Mouse (Mus musculus) forebrain, postnatal 0 days (tissue): ENCODE measurements around the gene Lgi1. TPM values are rescaled to one million over a fixed set of nuclear protein-coding genes. Genes with fewer than 3 reads are reported as not detected.

Source experiments
- ATAC-seq: fragments of 200-750 bp; cut with Nextera tagmentation; 2 replicates; pipeline ENCODE4 v1.8.0; 2017; ENCODE audit warnings: mild to moderate bottlenecking, moderate library complexity
- DNase-seq: peaks from one replicate; pipeline ENCODE4 v3.0.0-alpha.2; 2015
- H3K27ac ChIP-seq: fragments of 300-500 bp; sonication (generic); 2 replicates; pipeline ENCODE4 v1.5.1; 2014; ENCODE audit warnings: low read depth, mild to moderate bottlenecking, antibody characterized with exemption, low read length, moderate library complexity, mixed read lengths
- H3K27me3 ChIP-seq: fragments of 300-500 bp; sonication (generic); 2 replicates; pipeline ENCODE4 v1.6.1; 2014; ENCODE audit warnings: mild to moderate bottlenecking, low read length, mixed read lengths; ENCODE audit not compliant: insufficient read depth
- H3K36me3 ChIP-seq: fragments of 300-500 bp; sonication (generic); 2 replicates; pipeline ENCODE4 v1.6.1; 2014; ENCODE audit warnings: mild to moderate bottlenecking, moderate library complexity; ENCODE audit not compliant: insufficient read depth
- H3K4me1 ChIP-seq: fragments of 300-500 bp; sonication (generic); 2 replicates; pipeline ENCODE4 v1.6.1; 2014; ENCODE audit warnings: antibody characterized with exemption; ENCODE audit not compliant: insufficient read depth
- H3K4me2 ChIP-seq: fragments of 300-500 bp; sonication (generic); 2 replicates; pipeline ENCODE4 v1.6.1; 2014; ENCODE audit warnings: low read depth, mild to moderate bottlenecking, moderate library complexity
- H3K4me3 ChIP-seq: fragments of 300-500 bp; sonication (generic); 2 replicates; pipeline ENCODE4 v1.5.1; 2014; ENCODE audit warnings: low read depth, low read length, mixed read lengths
- H3K9ac ChIP-seq: fragments of 300-500 bp; sonication (generic); 2 replicates; pipeline ENCODE4 v1.6.1; 2014; ENCODE audit warnings: mild to moderate bottlenecking
- H3K9me3 ChIP-seq: fragments of 300-500 bp; sonication (generic); 2 replicates; pipeline ENCODE4 v1.6.1; 2016; ENCODE audit warnings: low read length
- CTCF ChIP-seq: sonication (generic); IDR thresholded peaks from 2 replicates; pipeline ENCODE4 v1.5.1; 2016; ENCODE audit warnings: antibody characterized with exemption, control low read depth, low read depth
- WGBS: fragments of 180-500 bp; shearing (Covaris S2); extraction: QIAGEN DNeasy Blood & Tissue Kit; methylation state at CpG from one replicate; pipeline ENCODE4 v1.1.7; 2014; 5-methylcytosine and 5-hydroxymethylcytosine counted together
- polyA plus RNA-seq: library from polyadenylated mRNA; unstranded; fragments of >200 nt; fragmentation: Nextera tagmentation; extraction: Ambion mirVana; gene quantifications from 2 replicates; pipeline ENCODE4 v1.2.1, GENCODE M21; 2015
- total RNA-seq: library from RNA; depleted of rRNA; stranded (reverse); fragments of >200 nt; gene quantifications from 2 replicates; pipeline ENCODE4 v1.2.3, GENCODE M21; 2014

The Lgi1 gene
- total and polyA plus RNA-seq, 2 experiments from 2014 or later: 20.3 to 25.7 TPM

GRCm38 (mm10) chr19:38315099-38315498 is 50.8 kb downstream of the Lgi1 start:
- Histone ChIP-seq H3K9me3 (no peaks in the 10 kb centered on the region), H3K27ac (no peak overlapping the region), H3K9ac (no peak overlapping the region), H3K27me3 (no peaks in the 10 kb centered on the region), H3K36me3 (no peaks in the 10 kb centered on the region), H3K4me1 (no peaks in the 10 kb centered on the region), H3K4me3 (no peak overlapping the region), H3K4me2 (no peak overlapping the region)
- DNase-seq: no peak
- no peak for TF ChIP-seq CTCF
- ATAC-seq: no peak
- WGBS: 83% methylated on average over 7 of the region's 7 CpGs

- H3K9ac ChIP-seq: no peak overlapping the region
- no peak overlapping the region for H3K27ac ChIP-seq
- WGBS: 89% methylated on average over 6 of the region's 6 CpGs
- no peak for DNase-seq
- no peak overlapping the region for H3K4me3 ChIP-seq
- no peaks in the 10 kb centered on the region for H3K9me3 ChIP-seq
- H3K4me2 ChIP-seq: no peak overlapping the region
- no peaks in the 10 kb centered on the region for H3K4me1 ChIP-seq
- TF ChIP-seq CTCF: no peak
- H3K27me3 ChIP-seq: no peaks in the 10 kb centered on the region
- no peaks in the 10 kb centered on the region for H3K36me3 ChIP-seq
- no peak for ATAC-seq
Observed at GRCm38 (mm10) chr19:38316602-38317313, 52.4 kb downstream of the Lgi1 start.

GRCm38 (mm10) chr19:38318308-38318707 is 54.0 kb downstream of the Lgi1 start:
- H3K4me3 ChIP-seq: no peak overlapping the region
- 89% methylated on average over 4 of the region's 4 CpGs for WGBS
- no peaks in the 10 kb centered on the region for H3K27me3 ChIP-seq
- no peak overlapping the region for H3K9ac ChIP-seq
- H3K4me1 ChIP-seq: no peaks in the 10 kb centered on the region
- TF ChIP-seq CTCF: no peak
- DNase-seq: no peak
- no peak for ATAC-seq
- H3K4me2 ChIP-seq: no peak overlapping the region
- no peak overlapping the region for H3K27ac ChIP-seq
- H3K9me3 ChIP-seq: no peaks in the 10 kb centered on the region
- H3K36me3 ChIP-seq: no peaks in the 10 kb centered on the region

DNA sequence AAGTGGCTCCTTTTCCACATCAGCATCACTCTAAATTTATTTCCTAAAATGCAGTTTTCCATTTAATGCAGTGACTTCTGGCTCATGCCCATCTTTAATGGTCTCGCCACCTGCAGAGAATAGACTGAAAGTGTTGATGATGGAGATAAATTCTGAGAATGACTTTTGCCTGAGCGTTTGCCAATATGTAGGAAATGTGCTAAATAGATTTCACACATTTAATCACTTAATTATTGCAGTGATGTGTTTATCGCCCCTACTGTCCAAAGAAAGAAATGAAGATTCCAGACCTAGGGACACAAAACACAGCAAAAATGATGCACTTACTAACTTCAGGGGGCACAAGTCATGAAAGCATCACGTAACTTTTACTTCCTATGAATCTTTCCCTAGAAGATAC is 54.8 kb downstream of the Lgi1 start:
- ATAC-seq (no peak), DNase-seq (no peak)
- no peak; the same call in 1 of the 2 replicates for TF ChIP-seq CTCF
- no peaks in the 10 kb centered on the region for H3K27me3 ChIP-seq
- H3K27ac ChIP-seq: no peak overlapping the region
- no peaks in the 10 kb centered on the region for H3K9me3 ChIP-seq
- WGBS: 70% methylated on average over 4 of the region's 4 CpGs
- H3K9ac ChIP-seq: no peak overlapping the region
- no peaks in the 10 kb centered on the region for H3K36me3 ChIP-seq
- H3K4me1 ChIP-seq: no peaks in the 10 kb centered on the region
- no peak overlapping the region for H3K4me3 ChIP-seq
- no peak overlapping the region for H3K4me2 ChIP-seq

- ATAC-seq (no peak), DNase-seq (no peak)
- H3K4me1 ChIP-seq: no peaks in the 10 kb centered on the region
- H3K27me3 ChIP-seq: no peaks in the 10 kb centered on the region
- H3K36me3 ChIP-seq: no peaks in the 10 kb centered on the region
- 81% methylated on average over 5 of the region's 5 CpGs for WGBS
- no peak for TF ChIP-seq CTCF
- H3K4me3 ChIP-seq: no peak overlapping the region
- H3K9me3 ChIP-seq: no peaks in the 10 kb centered on the region
- no peak overlapping the region for H3K9ac ChIP-seq
- no peak overlapping the region for H3K4me2 ChIP-seq
- no peak overlapping the region for H3K27ac ChIP-seq
Observed at GRCm38 (mm10) chr19:38320651-38321188, 56.4 kb downstream of the Lgi1 start.

- no peak for DNase-seq
- no peak for TF ChIP-seq CTCF
- Histone ChIP-seq H3K36me3 (no peaks in the 10 kb centered on the region), H3K4me2 (no peak overlapping the region), H3K27me3 (no peaks in the 10 kb centered on the region), H3K4me3 (no peak overlapping the region), H3K4me1 (no peaks in the 10 kb centered on the region), H3K27ac (no peak overlapping the region), H3K9ac (no peak overlapping the region), H3K9me3 (no peaks in the 10 kb centered on the region)
- ATAC-seq: peak; percentile 50; the same call in 1 of the 2 replicates
Observed at GRCm38 (mm10) chr19:38323726-38324125, 59.4 kb downstream of the Lgi1 start.

DNA sequence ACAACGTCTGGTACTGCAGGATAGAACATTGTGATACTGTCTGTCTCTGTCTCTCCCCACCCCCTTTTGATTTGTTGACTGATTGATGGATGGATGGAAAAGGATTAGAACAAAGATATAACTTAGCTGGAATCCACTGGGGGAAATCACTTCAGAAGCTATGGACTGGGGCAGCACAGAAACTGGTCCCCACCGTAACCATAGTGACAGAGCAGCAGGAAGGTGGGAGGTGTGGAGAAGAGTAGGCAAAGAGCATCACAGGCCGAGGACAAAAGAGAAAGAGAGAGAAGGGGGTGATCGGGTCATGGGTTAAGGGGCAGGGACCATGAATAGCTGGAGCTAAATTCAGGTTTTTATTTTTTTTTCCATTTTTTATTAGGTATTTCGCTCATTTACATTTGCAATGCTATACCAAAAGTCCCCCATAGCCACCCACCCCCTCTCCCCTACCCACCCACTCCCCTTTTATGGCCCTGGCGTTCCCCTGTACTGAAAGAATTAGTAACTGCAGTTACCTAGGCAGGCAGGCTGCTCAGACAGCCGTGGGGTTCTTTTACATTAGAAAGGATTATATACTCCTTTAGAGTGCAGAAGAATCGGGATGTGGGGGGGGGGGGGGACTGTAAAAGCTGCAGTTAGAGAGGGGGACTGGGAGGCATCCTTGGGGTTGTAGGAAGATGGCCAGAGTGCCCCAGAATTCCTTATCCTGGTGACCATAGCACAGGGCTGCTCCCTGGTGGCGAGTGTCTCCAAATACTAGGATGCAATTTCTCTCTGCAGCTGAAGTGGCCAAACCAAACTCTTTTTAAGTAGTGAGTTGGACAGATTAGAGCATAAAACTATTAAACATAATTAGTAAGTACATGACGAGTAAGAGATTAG is 60.1 kb downstream of the Lgi1 start:
- H3K4me2 ChIP-seq: no peak overlapping the region
- H3K27ac ChIP-seq: no peak overlapping the region
- no peaks in the 10 kb centered on the region for H3K4me1 ChIP-seq
- H3K4me3 ChIP-seq: no peak overlapping the region
- no peak overlapping the region for H3K9ac ChIP-seq
- DNase-seq (peak; percentile 63), ATAC-seq (peak; percentile 76)
- peak; percentile 72 for TF ChIP-seq CTCF
- no peaks in the 10 kb centered on the region for H3K9me3 ChIP-seq
- no peaks in the 10 kb centered on the region for H3K27me3 ChIP-seq
- no peaks in the 10 kb centered on the region for H3K36me3 ChIP-seq
- 22% methylated on average over 10 of the region's 10 CpGs for WGBS
